Mouse (Mus musculus): ENCODE data around the gene Clec3a.

Clec3a gene

GRCm38 (mm10) chr8:114458113-114458784 is 40.4 kb downstream of the Clec3a start:
- DNase-seq = peak; percentile 37

GRCm38 (mm10) chr8:114460600-114460999 is 42.7 kb downstream of the Clec3a start:
- DNase-seq = peak; percentile 32

- no peak for DNase-seq
Measured at GRCm38 (mm10) chr8:114462591-114462990, 44.7 kb downstream of the Clec3a start.

GRCm38 (mm10) chr8:114463305-114463704 is 45.4 kb downstream of the Clec3a start:
- no peak for DNase-seq

GRCm38 (mm10) chr8:114468526-114469207 is 50.8 kb downstream of the Clec3a start:
- DNase-seq = no peak

GRCm38 (mm10) chr8:114469208-114469590 is 51.3 kb downstream of the Clec3a start:
- DNase-seq = no peak

GRCm38 (mm10) chr8:114473546-114473945 is 55.7 kb downstream of the Clec3a start:
- no peak for DNase-seq

Measured in lung, postnatal 14 days (tissue).